Mouse (Mus musculus): ENCODE measurements around the gene Tacc2. TPM values are rescaled to one million over a fixed set of nuclear protein-coding genes. Genes with fewer than 3 reads are reported as not detected.
A peak's percentile ranks its signal among the peaks of the same experiment; 100 is the strongest.

Gene Tacc2
- polyA plus RNA-seq, 1 experiment from 2014 or later, result 25.3 TPM

DNA sequence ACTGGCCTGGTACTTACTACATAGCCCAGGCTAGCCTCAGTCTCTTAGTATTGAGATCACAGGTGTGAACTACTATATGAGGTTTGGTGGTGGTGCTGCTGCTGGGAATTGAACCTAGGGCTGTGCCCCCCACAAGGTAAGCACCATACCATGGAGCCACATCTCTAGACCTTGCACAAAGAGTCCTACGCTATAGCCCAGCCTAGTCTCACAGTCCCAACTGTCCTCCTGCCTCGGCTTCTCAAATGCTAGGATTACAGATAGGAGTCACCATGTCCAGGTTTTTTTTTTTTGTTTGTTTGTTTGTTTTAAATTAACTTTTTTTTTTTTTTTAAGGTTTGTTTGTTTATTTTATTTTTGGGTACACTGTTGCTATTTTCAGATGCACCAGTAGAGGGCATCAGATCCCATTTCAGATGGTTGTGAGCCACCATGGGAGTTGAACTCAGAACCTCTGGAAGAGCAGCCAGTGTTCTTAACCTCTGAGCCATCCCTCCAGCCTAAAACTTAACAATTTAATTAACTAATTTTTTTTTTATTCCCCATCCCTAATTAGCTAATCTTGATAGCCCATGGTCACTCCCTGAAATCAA is 157.1 kb downstream of the Tacc2 start:
- no peaks in the 10 kb centered on the region for H3K27me3 ChIP-seq
- ATAC-seq (ENCODE audit: borderline replicate concordance, extremely low read depth, low FRiP score, low TSS enrichment), result peak; percentile 52; the same call in 1 of the 2 replicates

GRCm38 (mm10) chr7:130741099-130741498 is 163.9 kb downstream of the Tacc2 start:
- no peak overlapping the region for H3K4me3 ChIP-seq
- 78% methylated on average over 4 of the region's 4 CpGs for whole genome bisulfite sequencing

More for the DNA sequence above, 157.1 kb downstream of the Tacc2 start:
- Histone ChIP-seq H3K4me3 (no peak overlapping the region), H3K4me2 (no peak overlapping the region), H3K9me3 (no peaks in the 10 kb centered on the region), H3K36me3 (peaks cover 32% of the 10 kb centered on the region; the same call in 1 of the 2 replicates), H3K9ac (no peak overlapping the region), H3K4me1 (peaks cover 7% of the 10 kb centered on the region), H3K27ac (no peak overlapping the region)
- 96% methylated on average over 2 of the region's 2 CpGs for WGBS

GRCm38 (mm10) chr7:130743239-130744025 is 166.2 kb downstream of the Tacc2 start:
- H3K9me3 ChIP-seq, result no peaks in the 10 kb centered on the region
- ATAC-seq (ENCODE audit: borderline replicate concordance, extremely low read depth, low FRiP score, low TSS enrichment), result no peak
- 86% methylated on average over 9 of the region's 9 CpGs for WGBS
- H3K4me1 ChIP-seq, result no peaks in the 10 kb centered on the region
- H3K9ac ChIP-seq, result no peak overlapping the region
- peaks cover 44% of the 10 kb centered on the region for H3K36me3 ChIP-seq
- no peak overlapping the region for H3K4me2 ChIP-seq
- H3K27ac ChIP-seq, result no peak overlapping the region
- no peaks in the 10 kb centered on the region for H3K27me3 ChIP-seq
- H3K4me3 ChIP-seq, result no peak overlapping the region

More at GRCm38 (mm10) chr7:130741099-130741498, 163.9 kb downstream of the Tacc2 start:
- Histone ChIP-seq H3K27ac (no peak overlapping the region), H3K9me3 (no peaks in the 10 kb centered on the region), H3K4me1 (no peaks in the 10 kb centered on the region), H3K27me3 (no peaks in the 10 kb centered on the region), H3K36me3 (peaks cover 58% of the 10 kb centered on the region), H3K9ac (no peak overlapping the region), H3K4me2 (no peak overlapping the region)
- ATAC-seq (ENCODE audit: borderline replicate concordance, extremely low read depth, low FRiP score, low TSS enrichment), result no peak

DNA sequence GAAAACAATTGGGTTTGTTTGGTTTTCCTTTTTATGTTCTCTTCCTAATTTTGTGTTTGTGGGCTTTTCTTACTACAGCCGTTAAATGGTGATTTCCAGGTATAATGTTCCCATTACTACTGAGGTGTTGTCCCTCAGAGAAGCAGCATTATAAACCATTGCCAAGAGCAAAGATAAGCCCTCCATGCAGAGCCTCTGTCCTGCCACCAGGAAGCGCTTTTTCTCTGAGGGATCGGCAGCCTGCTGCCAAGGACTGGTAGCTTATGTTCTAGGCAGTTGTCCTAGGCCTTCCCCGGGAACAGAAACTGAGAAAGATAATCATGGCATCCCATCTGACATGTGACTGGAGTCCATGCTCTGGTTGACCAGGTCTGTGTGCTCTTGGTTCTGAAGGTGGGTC is 171.9 kb downstream of the Tacc2 start:
- no peak overlapping the region for H3K4me2 ChIP-seq
- H3K27me3 ChIP-seq, result no peaks in the 10 kb centered on the region
- WGBS, result 85% methylated on average over 4 of the region's 4 CpGs
- H3K4me1 ChIP-seq, result no peaks in the 10 kb centered on the region; the same call in 1 of the 2 replicates
- peaks cover 15% of the 10 kb centered on the region; the same call in 1 of the 2 replicates for H3K36me3 ChIP-seq
- H3K27ac ChIP-seq, result no peak overlapping the region
- no peak overlapping the region for H3K9ac ChIP-seq
- ATAC-seq (ENCODE audit: borderline replicate concordance, extremely low read depth, low FRiP score, low TSS enrichment), result no peak
- H3K4me3 ChIP-seq, result no peak overlapping the region
- no peaks in the 10 kb centered on the region for H3K9me3 ChIP-seq

- no peak overlapping the region for H3K9ac ChIP-seq
- H3K27ac ChIP-seq, result no peak overlapping the region
- WGBS, result 60% methylated on average over 17 of the region's 17 CpGs
- H3K4me1 ChIP-seq, result peaks cover 11% of the 10 kb centered on the region
- H3K4me3 ChIP-seq, result no peak overlapping the region
- no peaks in the 10 kb centered on the region for H3K27me3 ChIP-seq
- H3K4me2 ChIP-seq, result no peak overlapping the region
- no peak for ATAC-seq (ENCODE audit: borderline replicate concordance, extremely low read depth, low FRiP score, low TSS enrichment)
- H3K36me3 ChIP-seq, result peaks cover 11% of the 10 kb centered on the region; the same call in 1 of the 2 replicates
- no peaks in the 10 kb centered on the region for H3K9me3 ChIP-seq
These were observed 173.7 kb downstream of the Tacc2 start for GRCm38 (mm10) chr7:130750752-130751490.

DNA sequence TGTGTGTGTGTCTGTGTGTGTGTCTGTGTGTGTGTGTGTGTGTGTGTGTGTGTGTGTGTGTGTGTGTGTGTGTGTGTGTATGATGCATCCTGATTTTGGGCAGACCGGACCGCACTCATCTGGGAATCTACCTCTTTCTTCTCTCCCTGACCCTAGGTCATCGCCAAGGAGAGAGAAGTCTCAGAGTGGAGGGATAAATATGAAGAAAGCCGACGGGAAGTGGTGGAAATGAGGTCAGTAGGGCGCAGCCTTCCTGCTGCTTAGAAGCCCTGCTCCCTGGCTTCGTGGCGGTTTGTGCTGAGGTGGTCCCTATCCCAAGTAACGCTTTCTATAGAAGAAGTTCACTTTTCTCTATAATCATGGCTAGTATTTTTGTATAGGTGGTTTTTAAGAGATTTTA is 174.4 kb downstream of the Tacc2 start:
- Histone ChIP-seq H3K9ac (no peak overlapping the region), H3K4me2 (no peak overlapping the region), H3K4me3 (no peak overlapping the region), H3K27me3 (no peaks in the 10 kb centered on the region), H3K27ac (no peak overlapping the region), H3K36me3 (peaks cover 11% of the 10 kb centered on the region; the same call in 1 of the 2 replicates), H3K4me1 (peaks cover 18% of the 10 kb centered on the region), H3K9me3 (no peaks in the 10 kb centered on the region)
- WGBS, result 58% methylated on average over 9 of the region's 9 CpGs
- ATAC-seq (ENCODE audit: borderline replicate concordance, extremely low read depth, low FRiP score, low TSS enrichment), result no peak

DNA sequence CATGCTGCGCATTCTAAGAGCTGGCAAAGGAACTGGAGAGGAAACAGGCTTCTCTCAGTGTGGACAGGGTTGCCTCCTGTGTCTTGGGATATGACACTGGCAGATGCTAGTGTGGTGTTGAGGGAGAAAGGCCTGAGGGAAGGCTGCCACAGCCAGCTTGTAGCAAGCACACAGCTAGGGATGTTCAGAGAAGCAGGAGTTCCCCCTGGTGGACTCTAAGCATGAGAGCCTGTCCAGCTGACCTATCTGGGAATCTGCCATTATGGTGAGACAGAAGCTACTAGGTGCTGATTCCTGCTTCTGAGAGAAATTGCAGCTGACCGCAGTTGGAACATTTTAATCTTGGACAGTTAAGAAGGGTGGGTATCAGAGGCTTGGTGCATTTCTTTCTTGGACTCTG is 177.6 kb downstream of the Tacc2 start:
- H3K9ac ChIP-seq, result no peak overlapping the region
- no peaks in the 10 kb centered on the region for H3K27me3 ChIP-seq
- no peak overlapping the region for H3K4me2 ChIP-seq
- no peak overlapping the region for H3K4me3 ChIP-seq
- no peaks in the 10 kb centered on the region for H3K9me3 ChIP-seq
- ATAC-seq (ENCODE audit: borderline replicate concordance, extremely low read depth, low FRiP score, low TSS enrichment), result no peak
- peaks cover 20% of the 10 kb centered on the region for H3K4me1 ChIP-seq
- H3K36me3 ChIP-seq, result peaks cover 18% of the 10 kb centered on the region; the same call in 1 of the 2 replicates
- WGBS, result 86% methylated on average over 2 of the region's 2 CpGs
- H3K27ac ChIP-seq, result no peak overlapping the region

DNA sequence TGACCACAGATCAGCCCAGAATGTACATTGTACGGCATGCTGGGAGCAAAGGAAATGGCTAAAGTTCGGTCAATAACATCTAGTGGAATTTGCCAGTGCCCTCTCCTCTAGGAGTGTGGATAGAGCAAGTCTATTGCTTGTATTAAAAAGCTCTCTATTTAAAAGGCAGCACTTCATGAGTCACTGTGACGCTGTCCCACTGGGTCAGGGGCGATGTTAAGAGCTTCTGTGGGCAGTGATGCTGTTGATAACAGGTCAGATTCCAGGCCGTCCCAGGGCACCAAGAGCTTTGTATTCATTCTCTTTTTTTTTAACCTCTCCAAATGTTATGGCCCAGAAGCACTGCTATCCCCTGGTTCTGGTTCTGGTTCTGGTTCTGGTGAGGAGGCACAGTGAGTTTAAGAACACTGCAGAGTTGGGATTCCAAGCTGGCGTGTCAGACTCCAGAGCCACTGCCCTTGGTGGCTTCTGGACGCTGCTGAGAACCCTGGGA is 179.2 kb downstream of the Tacc2 start:
- H3K27me3 ChIP-seq, result no peaks in the 10 kb centered on the region
- peaks cover 15% of the 10 kb centered on the region; the same call in 1 of the 2 replicates for H3K36me3 ChIP-seq
- H3K9me3 ChIP-seq, result no peaks in the 10 kb centered on the region
- peaks cover 20% of the 10 kb centered on the region for H3K4me1 ChIP-seq
- H3K4me3 ChIP-seq, result no peak overlapping the region
- ATAC-seq (ENCODE audit: borderline replicate concordance, extremely low read depth, low FRiP score, low TSS enrichment), result no peak
- H3K9ac ChIP-seq, result no peak overlapping the region
- peak overlapping the region; percentile 14; the same call in 1 of the 2 replicates for H3K27ac ChIP-seq
- H3K4me2 ChIP-seq, result no peak overlapping the region
- WGBS, result 50% methylated on average over 7 of the region's 7 CpGs

DNA sequence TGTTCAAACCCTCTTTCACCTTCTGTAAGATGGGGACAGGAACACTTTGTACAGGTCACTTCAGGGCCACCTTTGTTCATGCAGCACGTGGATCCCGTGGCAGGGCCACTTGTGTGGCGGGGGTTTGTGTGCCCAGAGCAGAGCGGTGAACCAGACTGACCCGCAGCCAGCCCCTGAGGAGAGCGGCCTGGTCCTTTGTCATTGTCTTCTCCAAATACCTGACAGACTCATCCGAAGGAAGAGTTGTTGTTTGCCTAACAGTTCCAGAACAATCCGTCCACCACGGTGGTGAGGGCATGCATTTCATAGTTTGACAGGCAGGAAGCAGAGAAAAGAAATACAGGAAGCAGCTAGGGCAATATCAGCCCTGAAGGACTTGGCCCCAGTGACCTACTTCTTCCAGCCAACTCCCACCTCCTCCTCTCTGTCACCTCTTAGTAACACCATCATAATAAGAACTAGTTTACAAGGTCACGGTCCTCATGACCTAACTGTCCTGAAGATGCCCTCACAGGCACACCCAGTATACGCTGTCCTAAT is 180.2 kb downstream of the Tacc2 start:
- no peak overlapping the region for H3K9ac ChIP-seq
- H3K4me3 ChIP-seq, result no peak overlapping the region

DNA sequence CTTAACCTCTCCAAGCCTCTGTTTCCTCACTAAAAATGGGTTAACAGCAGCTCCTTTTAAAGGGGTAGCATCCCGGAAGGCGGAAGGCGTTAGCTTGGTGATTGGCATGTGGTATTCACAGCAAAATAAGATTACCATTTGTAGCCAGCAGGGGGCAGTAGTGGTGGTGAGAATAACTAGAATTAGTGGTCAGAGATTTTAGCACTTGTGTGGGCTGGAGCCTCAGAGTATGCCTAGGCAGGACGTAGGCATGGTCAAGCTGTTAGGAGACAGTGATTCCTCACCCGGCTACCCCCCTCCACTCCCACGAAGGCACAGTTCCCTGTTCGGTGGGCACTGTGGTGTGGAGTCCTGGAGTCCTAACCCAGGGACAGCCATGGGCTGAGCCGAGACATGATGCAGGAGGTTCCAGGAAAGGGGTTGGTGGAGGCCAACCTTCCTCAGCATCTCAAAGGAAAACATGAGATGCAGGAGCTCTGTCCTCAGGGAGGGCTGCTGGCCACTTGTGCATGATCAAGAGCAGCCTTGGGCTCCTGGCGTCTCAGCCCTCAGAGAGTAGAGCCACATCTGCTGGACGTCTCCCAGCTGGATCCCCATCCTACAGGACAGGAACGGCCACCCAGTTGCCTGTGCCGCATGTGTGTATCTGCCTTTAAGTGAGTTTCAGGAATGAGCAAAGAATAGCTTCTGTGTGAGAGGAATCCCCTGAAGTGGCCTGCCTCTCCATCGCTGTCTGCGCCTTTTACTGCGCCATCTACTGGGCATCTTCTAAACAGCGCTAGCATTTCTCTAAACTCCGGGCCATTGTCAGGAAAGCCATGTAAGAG is 185.0 kb downstream of the Tacc2 start:
- Histone ChIP-seq H3K27ac (0 out of 2 replicates have a peak overlapping the region, but pooled peaks have one; percentile 8), H3K4me2 (no peak overlapping the region), H3K4me1 (peaks cover 4% of the 10 kb centered on the region; the same call in 1 of the 2 replicates), H3K9me3 (no peaks in the 10 kb centered on the region), H3K36me3 (peaks cover 17% of the 10 kb centered on the region; the same call in 1 of the 2 replicates), H3K9ac (no peak overlapping the region), H3K27me3 (no peaks in the 10 kb centered on the region), H3K4me3 (no peak overlapping the region)
- ATAC-seq (ENCODE audit: borderline replicate concordance, extremely low read depth, low FRiP score, low TSS enrichment), result peak; percentile 43; the same call in 1 of the 2 replicates
- WGBS, result 28% methylated on average over 17 of the region's 17 CpGs

More for the DNA sequence above, 180.2 kb downstream of the Tacc2 start:
- Histone ChIP-seq H3K36me3 (peaks cover 10% of the 10 kb centered on the region; the same call in 1 of the 2 replicates), H3K4me2 (no peak overlapping the region), H3K4me1 (peaks cover 23% of the 10 kb centered on the region), H3K27me3 (no peaks in the 10 kb centered on the region), H3K9me3 (no peaks in the 10 kb centered on the region), H3K27ac (no peak overlapping the region)
- 60% methylated on average over 11 of the region's 11 CpGs for WGBS
- ATAC-seq (ENCODE audit: borderline replicate concordance, extremely low read depth, low FRiP score, low TSS enrichment), result no peak
